Mouse (Mus musculus) lung, postnatal 25 days (tissue): ENCODE measurements at regions not wholly inside any gene's neighbourhood (a gene's known extent, or its start where the extent isn't known, plus 50 kb on each side); places are given as distances from the start of the nearest gene placed in this dataset.
A peak's percentile ranks its signal among the peaks of the same experiment; 100 is the strongest.

Experiments used
- DNase-seq: peaks from one replicate; pipeline ENCODE4 v3.0.0; 2022; ENCODE audit warnings: low spot score

DNA sequence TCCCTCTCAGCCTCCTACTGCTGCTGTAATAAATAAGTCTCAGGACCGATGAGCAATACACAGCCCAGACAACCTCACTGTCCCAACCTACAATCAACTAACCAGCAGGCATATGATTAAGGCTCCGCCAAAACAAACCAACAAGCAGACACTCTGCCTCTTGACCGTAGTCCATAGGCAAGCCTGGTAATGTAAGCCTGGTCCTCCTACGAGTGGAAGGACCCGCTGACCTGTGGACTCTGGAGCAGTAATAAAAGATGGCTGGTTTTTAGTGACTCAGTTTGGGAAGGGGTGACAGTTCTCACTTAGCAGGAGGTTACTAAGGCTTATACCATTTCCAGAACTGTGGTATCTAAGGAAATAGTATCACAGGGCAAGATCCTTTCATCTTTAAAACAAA is 53.4 kb downstream of the Gm47996 start:
- DNase-seq: no peak

DNA sequence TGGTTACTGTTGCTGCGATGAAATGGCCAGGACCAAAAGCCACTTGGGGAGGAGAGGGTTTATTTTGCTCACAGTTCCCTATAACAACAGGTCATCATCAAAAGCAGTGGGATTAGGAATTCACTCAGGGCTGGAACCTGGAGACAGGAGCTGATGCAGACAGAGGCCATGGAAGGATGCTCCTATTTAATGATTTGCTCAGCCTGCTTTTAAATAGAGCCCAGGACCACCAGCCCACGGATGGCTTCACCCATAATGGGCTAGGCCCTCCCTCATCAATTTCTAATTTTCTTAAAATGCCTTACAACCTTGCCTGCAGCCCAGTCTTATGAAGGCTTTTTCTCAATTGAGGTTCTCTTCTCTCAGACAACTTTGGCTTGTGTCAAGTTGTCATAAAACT is 53.9 kb downstream of the Gm47996 start:
- DNase-seq: no peak

DNA sequence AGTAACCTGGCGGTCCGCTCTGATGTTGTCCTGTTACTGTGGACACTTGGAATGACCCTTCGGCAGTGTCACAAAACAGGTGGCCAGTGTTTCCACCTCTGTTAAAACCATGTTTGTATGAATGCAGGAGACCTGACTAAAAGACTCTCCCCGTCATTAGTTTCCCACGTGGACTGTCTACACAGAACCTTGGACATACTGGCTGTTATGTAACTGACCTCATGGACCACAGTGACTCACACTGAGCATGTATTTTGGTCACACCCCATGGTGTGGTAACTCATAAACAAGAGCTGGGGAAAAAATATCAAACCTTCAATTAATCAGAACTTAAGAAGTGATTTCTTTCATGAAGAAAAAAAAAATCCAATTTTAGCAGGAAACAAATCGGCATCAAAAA is 54.9 kb downstream of the Gm47996 start:
- no peak for DNase-seq

DNA sequence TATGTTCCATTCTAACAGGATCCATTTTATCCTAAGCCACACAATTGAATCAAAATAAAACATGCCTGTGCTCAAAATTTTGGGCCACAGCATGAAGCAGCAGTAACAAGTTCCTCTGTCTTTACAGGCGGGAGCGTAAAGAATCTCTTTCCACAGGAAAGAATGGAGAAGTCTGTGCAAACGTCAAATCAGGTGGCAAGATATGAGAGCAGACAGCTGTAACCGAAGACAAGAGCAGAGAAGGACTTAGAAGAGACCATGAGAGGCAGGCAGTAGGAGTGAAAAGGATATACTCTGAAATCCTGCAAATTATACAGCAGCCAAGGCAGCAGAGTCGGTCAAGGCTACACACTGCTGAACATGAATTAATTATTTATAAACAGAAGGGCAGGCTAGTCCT is 55.7 kb downstream of the Gm47996 start:
- DNase-seq: no peak

DNA sequence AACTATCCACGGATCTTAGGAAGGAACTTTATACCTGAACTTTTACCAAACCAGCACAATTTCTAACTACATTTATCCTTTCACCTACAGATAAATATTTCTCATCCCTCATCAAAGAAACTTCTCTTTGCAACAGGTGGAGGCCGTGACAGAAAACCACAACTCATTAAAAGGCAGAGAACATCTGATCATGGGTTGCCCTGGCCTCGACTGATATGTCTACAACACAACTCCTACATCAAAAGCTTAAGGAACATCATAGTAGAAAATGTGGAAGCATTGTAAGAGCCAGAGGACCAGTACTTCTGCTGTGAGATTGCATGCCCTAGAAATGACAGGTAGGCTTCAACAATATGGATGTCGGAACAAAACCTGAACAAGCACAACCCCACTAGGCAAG is 56.8 kb downstream of the Gm47996 start:
- no peak for DNase-seq

DNA sequence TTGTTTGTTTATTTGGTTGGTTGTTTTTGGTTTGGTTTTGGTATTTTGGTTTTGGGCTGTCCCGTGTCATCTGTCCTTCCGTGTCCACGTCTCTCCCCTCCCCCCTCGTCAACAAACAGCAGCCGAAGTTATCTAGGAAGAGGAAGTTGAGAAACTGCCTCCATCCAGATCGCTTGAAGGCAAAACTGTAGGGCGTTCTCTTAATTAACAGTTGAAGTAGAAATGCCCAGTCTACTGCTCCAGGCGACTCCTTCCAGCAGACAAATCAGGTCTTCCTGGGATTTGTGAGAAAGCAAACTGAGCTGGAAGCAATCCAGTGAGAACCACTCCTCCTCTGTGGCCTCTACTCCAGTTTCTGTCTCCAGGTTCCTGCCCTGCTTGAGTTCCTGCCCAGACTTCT is 60.8 kb downstream of the Gm47996 start:
- peak; percentile 31 for DNase-seq

DNA sequence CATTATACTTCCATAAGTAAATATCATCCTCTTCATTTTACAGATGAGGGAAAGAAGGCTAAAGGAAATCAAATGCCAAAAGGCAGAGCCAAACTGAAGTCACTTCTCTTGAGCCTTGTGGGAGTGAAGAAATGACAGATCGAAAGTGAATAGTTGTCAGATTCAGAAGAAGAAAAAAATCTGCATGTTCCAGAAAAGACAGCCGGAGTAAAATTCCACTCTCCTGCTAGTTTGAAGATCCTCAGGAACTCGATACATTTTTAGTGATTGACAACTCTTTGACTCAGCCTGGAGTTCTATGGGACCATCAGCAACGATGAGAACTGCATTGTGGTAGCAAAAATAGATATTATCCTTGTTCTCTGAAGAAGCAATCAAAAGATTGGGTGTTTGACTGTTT is 64.4 kb downstream of the Gm47996 start:
- DNase-seq: no peak

DNA sequence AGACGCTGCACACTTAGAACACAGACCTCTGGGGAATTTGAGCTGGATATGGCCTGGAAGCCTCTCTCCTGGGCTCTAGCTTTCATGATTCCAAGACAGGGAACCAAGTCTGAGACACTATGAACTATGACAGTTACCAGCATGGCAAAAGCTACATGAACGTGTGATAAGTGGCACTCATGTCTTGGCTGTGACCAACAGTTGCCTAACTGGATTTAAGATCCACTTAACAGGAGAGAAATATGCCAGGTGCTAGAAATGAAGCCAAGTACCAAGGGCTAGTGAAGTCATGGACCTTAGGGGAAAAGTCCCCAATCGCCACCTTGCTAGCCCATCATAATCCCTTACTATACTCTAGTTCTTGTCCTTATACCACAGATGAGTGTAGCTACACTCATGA is 65.7 kb downstream of the Gm47996 start:
- DNase-seq: peak; percentile 60

DNA sequence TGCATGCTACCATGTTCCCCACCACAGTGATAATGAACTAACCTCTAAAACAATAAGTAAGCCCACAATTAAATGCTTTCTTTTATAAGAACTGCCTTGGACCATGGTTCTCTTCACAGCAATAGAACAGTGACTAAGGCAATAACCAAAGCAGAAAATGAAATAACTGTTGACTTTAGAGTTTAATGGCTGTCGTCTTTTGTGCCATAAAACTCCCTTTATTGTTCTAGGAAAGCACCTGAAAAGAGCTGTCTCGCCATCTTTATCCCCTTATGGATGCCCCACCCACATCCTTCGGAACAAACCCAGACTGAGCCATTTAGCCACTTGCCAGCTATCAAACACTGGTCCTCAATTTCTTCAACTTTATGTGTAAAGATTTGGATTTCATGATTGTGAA is 64.3 kb upstream of the Ivns1abp start:
- DNase-seq: no peak

DNA sequence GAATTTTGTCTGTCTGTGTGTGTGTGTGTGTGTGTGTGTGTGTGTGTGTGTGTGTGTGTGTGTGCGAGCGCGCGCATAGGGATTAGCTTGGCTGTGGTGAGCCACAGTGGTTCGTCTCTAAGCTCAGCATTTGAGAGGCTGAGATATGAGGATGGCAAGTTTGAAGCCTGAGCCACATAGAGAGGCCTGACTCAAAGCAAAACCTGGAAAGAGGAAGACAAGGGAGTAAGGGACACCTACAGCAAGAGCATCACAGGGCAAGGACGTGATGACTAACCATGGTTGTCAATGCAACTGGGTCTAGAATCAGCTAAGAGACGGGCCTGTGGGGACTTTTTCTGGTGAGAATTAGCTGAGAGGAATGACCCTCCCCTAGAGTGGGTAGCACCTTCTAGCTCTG is 59.2 kb upstream of the Ivns1abp start:
- no peak for DNase-seq

DNA sequence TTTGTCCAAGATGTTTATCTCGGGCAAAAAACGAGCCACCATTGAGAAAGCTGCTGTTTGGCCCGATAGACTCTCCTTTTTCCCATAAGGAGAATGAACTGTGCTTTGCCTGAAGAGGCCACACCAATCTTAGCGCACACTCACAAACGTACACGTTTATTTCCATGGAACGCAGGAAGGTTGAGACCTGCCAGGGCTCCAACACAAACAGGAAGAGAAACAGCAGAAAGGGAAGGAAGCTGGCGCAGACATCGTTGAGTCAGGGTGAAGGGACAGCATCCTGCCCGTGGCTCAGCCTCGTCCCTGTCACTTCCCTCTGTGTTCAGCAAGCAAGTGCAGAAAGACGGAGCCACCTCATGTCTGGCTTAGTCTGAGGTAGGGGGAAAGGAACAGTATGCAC is 56.8 kb upstream of the Ivns1abp start:
- DNase-seq: peak; percentile 77

DNA sequence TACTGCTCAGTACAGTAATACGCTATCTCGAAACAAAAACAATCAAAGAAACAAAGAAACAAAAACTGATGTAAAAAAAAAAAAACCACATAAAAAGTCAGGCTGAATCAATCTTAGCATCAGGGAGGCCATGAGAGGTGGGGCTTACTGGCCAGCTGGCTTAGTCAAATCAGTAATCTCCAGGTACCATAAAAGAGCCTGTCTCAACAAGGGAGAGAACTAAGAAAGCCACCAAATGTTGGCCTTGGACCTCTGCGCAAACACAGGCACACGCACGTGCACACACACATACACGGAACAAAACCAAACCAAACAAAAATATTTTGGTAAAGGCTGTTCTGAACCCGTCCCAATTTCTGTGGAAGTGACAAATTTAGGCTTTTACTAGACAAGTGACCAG is 55.2 kb upstream of the Ivns1abp start:
- no peak for DNase-seq

DNA sequence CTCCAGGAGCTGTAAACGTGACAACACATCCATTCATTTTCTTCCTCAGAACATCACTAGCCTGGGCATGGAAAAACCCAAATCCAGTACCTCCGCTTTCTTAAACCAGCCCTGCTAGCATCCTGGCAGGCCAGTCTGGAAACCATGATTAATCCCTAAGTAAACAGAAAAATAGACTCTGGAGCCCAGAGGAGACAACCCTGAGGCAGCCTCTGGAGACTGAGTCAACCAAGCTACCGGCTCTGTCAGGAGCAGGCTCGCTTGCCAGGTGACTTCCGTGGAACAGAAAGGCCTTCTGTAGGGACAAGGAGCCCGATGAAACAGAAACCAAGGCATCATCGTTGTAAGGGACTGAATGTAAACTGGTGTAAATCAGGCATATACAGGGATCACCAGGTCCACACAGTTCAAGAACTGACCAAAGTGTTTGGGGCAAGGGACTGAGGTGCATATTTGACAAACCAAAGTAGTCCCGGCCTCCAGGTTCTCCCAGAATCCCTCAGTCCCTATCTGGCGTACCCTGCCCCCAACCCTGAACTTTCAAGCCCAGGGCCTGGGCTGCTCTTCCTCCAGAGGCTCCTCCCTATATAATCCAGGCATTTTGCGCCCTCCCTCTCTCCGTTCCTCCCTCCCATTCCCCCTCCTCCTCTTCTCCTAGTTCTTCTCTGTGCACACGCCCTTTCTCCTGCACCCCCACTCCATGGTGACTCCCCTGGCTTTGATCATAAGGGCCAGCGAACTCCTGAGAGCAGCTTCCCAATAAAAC is 54.6 kb upstream of the Ivns1abp start:
- no peak for DNase-seq

DNA sequence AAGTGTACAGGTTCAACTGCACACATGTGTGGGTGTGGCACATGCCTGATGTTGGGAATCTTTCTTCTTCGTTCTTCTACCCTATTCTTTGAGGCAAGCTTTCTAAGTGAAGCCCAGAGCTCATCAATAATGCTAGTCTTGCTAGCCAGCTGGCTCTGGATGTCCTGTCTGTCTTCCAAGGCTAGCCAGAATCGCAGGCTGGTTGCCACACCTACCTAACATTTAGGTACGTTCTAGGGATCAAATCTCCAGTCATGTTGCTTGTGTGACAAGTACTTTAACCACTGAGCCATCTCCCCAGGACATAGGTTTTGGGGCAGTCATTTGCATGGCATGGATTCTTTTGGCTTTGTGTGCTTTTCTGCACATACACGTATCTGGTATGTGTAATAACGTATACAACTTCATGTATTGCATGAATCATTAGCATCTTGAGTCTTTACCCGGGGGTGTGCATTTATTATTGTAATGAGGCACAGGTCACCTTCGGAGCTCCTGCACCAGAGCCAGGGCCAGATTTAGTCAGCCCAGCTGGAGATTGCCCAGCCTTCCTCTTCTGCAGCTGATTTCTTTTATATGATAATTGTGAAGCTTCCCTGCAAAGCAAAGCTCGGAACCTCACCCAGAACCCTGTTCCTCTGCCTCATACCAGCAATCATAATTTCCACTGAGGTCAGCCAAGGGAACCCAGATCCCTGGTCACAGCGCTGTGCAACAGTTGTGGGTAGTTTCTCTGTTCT is 50.8 kb upstream of the Ivns1abp start:
- no peak for DNase-seq
